Mouse (Mus musculus) layer of hippocampus, postnatal 14 days (tissue): Measurements from ENCODE around the gene Nek10. TPM values are rescaled to one million over a fixed set of nuclear protein-coding genes. Genes with fewer than 3 reads are reported as not detected.
"Not testable (repeated sequence)": the region's sequence is repeated elsewhere in the genome, so short reads cannot be mapped to it uniquely, and the experiment has no call there.

ENCODE experiments used
- DNase-seq, 2 experiments: peaks; one replicate each; pipeline ENCODE4 v3.0.0; 2021 to 2022; ENCODE audit warnings: low spot score in 2 of 2, mixed read lengths in 1 of 2
- total RNA-seq, 2 experiments: library from RNA; stranded (reverse); gene quantifications; 2 replicates each; pipeline ENCODE4 v1.2.3; 2021

Nek10 gene
- total RNA-seq, 2 experiments from 2014 or later: 2.2 to 2.3 TPM

- not testable (repeated sequence) for DNase-seq
These were observed 180.9 kb downstream of the Nek10 start for GRCm38 (mm10) chr14:14984106-14984505.

DNA sequence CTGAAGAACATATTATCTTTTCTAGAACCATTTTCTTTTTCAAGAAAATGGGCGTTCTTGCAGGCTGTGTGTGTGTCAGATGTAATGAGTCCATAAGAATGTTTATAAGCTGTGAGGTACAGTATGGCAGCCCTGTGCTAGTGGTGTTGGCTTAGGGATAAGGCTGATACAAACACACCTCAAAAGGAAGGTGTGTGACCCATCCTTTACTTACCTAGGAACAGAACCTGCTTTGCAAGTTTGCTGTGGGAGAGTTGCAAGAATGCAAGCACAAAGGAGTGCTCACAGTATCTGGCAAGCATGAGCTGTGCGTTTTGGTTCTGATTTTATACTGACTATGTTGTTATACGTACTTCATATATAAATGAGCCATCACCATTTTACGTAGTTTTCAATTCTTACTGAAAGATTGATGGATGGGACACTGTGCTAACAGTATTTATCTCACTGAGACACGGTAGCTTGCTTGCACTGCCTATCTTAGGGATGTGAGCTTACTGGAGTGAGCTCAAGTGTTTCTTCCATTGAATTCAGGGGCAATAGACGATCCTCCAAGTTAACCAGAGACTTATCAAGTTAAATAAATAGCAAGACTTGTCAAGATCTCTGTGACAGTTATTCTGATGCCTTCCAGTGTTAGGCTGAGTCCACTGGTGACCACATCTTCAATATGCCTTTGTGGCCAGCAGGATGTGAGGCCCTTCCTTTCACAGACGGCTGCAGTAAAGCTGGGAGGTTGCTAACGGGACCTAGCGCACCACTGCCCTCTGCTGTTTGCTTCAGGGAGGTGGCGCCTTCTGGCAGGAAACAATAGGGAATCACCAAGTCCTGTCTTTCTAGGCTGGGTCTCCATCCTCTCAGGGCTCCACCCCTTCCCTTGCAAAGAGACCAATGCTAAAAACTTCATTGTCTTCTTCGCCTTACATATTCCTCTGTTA is 181.8 kb downstream of the Nek10 start:
- DNase-seq: peak; percentile 61 to 62

DNA sequence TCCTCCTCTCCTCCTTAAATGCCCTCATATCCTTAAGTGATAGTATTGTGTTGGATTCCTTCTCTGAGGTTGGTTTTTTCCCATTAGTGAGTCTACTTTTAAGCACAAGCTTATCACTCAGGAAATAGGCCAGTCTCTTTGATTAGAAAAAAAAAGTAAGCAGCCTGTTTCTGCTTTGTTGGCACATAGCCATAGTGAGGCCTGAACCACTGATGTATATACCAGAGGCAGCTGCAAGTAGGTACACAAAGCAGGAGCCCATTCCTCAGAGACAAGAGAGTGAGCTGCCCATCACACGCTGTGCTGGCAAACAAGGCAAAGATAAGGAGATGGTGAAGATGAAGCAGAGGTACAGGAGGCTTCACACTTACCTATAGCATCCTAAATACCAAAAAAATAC is 184.2 kb downstream of the Nek10 start:
- no peak for DNase-seq

DNA sequence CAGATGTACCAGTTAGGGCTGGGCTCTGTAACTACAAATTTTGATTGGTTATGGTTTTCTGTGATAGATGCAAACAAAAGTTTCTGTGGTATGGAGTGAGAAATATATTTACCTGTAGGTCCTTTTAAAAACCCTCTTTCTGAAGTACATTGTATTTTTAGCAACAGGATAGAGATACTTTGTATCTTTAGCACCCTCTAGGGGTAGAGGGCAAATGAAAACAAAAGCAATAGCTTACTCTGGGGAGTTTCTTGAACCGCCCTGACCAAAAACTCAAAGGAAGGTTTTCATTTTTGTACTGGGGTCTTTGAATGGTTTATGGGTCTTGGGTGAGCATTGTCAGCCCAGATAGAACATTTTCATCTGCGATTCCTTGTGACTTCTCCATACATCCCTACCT is 188.4 kb downstream of the Nek10 start:
- DNase-seq: no peak

GRCm38 (mm10) chr14:15011408-15011807 is 208.2 kb downstream of the Nek10 start:
- DNase-seq: no peak

- no peak for DNase-seq
These were observed 211.6 kb downstream of the Nek10 start for GRCm38 (mm10) chr14:15014799-15015198.

DNA sequence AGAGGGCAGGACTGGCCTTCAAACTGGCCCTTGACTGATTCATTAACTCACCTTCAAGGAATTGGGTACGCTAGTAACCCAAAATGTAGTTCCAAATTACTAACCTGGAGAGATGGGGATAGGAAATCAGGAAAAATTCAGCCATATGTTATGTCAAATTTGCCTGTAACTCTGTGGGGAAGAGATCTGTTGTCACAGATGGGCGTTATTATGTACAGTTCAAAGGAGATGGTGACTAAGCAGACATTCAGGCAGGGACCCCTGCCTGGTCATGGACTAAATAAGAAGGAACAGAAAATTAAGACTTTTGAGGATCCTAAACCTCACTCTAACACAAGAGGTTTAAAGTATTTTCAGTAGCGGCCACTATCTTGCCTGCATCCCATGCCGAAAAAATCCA is 227.4 kb downstream of the Nek10 start:
- not testable (repeated sequence) for DNase-seq

DNA sequence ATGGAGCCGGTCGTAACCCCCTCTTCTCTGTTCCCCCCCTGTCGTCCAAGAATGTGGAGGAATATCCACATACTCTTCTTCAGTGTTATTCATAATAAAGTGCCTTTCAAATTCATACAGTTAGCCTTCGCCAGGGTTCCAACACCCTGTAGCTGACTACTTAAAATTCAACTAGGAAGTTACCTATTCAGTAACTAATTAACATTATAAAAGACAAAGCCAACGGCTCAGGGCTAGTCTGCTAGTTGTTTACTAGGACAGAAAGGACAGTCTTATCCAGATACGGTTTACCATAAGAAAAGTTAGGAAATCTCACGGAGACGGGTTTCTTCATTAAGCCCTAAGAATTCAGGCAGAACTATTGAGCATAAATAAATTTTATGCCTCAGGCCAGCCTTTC is 231.4 kb downstream of the Nek10 start:
- DNase-seq: not testable (repeated sequence)

- no peak for DNase-seq
These were observed 245.0 kb downstream of the Nek10 start for GRCm38 (mm10) chr14:15048186-15048585.

DNA sequence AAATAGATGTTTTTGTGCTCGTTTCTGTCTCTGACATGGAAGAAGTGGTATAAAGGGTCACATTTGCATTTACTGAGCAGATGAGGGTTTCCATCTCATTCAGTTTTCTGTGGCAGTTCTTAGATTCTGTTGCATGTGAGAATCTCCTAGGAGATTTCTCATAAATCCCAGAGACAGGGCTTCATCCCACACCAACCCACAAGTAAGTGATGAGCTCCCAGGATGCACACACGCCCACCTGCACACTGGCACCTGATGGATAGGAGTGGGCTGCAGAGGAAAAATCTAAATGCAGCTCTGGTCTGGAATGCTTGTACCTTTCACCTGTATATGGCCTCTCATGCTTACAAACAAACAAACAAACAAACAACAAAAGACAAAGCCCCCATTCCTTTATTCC is 258.3 kb downstream of the Nek10 start:
- no peak for DNase-seq

Other genes with a start within 250 kb of the Nek10 start
- 10 to 100 TPM; 42.1 to 51.6 TPM for gene Slc4a7, start 101.1 kb upstream of the Nek10 start, total RNA-seq